Mouse (Mus musculus): ENCODE measurements around the gene Vmn2r75.
A peak's percentile ranks its signal among the peaks of the same experiment; 100 is the strongest.
"Not testable (repeated sequence)": the region's sequence is repeated elsewhere in the genome, so short reads cannot be mapped to it uniquely, and the experiment has no call there.

The Vmn2r75 gene

DNA sequence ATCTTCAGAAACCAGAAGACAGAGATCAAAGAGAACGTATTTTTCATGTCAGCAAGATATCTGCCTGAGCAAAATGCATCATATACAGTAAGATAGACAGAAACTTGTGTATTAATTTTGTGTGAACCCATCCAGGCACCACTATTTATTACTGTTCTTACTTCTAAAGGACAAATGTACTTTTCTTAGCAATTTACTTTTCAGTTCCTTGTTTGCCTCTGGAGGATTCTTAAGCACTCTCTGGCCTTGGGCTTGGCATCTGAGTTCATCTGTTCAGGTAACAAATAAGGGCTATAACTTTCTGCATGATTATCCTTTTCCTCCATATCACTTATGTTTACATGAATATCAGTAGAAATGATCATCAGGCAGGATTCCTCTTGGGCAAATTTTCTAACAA, at the start of gene Vmn2r75:
Gene Vmn2r75, minus strand, starts transcription at position 101 of the 400 bp plus-strand sequence.
- DNase-seq, result not testable (repeated sequence)

DNA sequence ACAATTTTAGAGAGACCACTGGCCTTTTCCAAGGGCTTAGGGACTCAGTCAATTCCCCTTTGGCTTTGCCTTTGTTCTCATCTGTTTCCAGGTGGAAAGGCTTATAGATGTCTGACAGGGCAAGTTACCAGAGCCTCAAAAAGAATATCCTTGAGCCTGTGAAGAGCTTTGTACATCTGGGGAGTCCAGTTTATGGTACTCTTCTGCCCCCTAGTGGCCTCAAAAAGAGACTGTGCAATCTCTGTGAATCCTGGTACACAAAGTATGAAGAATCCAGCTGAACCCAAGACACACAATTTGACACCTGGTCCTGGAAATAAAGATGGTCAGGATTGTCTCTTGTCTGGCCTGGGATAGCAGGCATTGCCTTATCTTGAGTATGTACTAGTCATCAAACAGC, 39.8 kb upstream of the Vmn2r75 start:
- peak; percentile 2 to 18 for DNase-seq
